Mouse (Mus musculus) layer of hippocampus, postnatal 36 days (tissue): ENCODE data around the gene Nr4a3. TPM values are rescaled to one million over a fixed set of nuclear protein-coding genes. Genes with fewer than 3 reads are reported as not detected.

ENCODE experiments used
- DNase-seq, 2 experiments: peaks; one replicate each; pipeline ENCODE4 v3.0.0; 2022
- total RNA-seq, 2 experiments: library from RNA; stranded (reverse); gene quantifications; 2 replicates each; pipeline ENCODE4 v1.2.3; 2021

Nr4a3 gene
- total RNA-seq, 2 experiments from 2014 or later: 61.9 to 74.0 TPM

DNA sequence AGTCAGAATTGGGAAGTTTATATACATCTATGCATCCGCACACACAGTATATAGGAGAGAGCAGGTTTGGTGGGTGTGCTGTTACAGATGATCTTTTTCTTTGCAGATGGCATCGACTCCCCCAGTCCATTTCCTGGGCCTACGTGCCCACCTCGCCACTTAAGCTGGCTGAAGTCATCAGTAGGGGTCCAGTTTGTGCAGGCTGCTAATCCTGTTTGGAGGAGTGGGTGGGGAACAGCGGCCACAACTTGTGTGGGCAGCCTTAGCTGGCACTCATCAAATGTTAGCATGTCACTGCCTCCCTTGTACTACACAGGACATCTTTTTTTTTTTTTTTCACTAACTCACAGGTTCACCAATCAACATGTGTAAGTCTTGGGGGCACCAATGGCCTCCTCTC, 5.5 kb downstream of the Nr4a3 start:
- no peak for DNase-seq

DNA sequence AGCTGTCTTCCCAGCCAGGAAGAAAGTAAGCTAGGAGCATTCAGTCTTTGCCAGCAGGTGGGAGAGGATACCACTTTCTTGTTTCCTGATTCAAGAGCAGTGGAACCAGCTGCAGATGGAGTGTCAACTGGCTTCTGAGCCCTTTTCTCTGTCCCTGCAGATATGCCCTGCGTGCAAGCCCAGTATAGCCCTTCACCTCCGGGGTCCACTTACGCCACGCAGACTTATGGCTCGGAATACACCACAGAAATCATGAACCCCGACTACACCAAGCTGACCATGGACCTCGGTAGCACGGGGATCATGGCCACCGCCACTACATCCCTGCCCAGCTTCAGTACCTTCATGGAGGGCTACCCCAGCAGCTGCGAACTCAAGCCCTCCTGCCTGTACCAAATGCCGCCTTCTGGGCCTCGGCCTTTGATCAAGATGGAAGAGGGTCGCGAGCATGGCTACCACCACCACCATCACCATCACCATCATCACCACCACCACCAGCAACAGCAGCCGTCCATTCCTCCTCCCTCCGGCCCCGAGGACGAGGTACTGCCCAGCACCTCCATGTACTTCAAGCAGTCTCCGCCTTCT, 6.2 kb downstream of the Nr4a3 start:
- DNase-seq: no peak

DNA sequence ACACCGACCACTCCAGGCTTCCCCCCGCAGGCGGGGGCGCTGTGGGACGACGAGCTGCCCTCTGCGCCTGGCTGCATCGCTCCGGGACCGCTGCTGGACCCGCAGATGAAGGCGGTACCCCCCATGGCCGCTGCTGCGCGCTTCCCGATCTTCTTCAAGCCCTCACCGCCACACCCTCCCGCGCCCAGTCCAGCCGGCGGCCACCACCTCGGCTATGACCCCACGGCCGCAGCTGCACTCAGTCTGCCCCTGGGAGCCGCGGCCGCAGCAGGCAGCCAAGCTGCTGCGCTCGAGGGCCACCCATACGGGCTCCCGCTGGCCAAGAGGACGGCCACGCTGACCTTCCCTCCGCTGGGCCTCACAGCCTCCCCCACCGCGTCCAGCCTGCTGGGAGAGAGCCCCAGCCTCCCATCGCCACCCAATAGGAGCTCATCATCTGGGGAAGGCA, 6.7 kb downstream of the Nr4a3 start:
- no peak for DNase-seq

DNA sequence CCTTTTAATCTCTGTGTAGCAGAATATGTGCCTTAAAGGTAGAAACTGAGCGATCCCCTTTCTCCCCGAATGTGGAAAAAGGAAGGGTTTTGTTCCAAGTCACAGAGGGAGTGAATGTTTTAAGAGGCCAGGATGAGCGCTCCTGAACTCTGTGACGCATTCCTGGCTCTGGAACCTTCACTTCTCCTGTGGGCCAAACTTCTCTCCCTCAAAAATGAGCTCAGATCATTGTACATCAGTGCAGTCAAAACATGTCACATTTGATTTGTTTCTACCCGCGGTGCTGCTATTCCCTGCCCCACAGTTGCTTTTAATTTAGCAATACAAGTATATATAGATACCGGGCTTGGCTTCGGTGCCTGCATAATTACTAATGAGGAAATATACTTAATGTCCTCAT, 16.8 kb downstream of the Nr4a3 start:
- DNase-seq: no peak

DNA sequence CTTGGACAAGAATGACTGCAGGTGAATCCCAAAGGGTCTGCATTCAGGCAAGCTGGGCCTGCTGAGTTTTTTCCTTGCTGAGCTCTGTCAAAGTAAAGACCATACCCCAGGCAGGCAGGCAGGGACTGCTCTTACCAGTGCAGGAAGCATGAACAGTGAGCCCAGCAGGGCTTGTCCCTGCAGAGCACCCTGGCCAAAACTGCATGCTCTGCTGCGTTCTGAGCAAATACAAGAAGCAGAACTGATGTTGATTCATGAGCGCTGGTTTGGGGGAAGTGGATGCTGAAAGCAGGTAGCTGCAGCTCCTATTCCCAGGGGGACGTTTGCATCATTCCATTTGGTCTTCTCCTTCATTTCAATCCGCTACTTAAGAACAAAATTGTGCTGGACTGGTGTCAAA, 19.4 kb downstream of the Nr4a3 start:
- no peak for DNase-seq

DNA sequence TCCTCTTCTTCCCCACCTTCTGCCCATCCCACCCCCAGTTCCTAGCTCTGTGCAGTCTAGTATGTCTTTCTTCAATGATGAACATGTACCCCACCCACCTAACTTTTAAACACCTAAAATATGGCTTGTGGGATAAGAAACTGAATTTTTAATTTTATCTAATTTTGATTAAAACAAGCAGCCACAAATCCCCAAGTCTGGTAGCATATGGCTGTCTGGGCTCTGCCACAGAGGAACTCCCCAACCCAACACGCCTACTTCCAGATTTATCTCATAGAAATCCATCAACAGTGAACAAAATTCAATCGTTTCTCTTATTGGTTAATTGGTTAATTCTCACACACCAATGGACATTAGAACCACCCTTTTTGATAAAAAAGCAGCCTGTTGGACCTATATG, 21.7 kb downstream of the Nr4a3 start:
- no peak for DNase-seq

DNA sequence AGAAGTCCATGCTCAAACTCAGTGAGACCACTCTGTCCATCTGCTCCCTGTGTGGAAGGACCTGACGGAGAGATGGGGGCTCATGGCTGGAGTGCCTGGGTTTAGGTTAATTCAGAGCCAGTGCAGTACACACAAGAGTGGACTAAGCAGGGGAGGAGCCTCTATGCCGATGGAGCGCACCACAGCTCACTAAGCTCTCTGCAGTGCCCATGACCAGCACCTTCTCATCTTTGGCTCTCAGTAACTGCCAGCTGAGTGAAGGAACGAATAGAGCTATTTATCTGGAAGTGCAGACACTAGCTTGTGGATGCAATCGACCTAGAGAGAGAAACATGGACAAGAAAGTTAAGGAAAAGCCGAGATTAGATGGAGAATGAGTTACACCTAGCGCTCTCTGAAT, 24.2 kb downstream of the Nr4a3 start:
- DNase-seq: no peak

DNA sequence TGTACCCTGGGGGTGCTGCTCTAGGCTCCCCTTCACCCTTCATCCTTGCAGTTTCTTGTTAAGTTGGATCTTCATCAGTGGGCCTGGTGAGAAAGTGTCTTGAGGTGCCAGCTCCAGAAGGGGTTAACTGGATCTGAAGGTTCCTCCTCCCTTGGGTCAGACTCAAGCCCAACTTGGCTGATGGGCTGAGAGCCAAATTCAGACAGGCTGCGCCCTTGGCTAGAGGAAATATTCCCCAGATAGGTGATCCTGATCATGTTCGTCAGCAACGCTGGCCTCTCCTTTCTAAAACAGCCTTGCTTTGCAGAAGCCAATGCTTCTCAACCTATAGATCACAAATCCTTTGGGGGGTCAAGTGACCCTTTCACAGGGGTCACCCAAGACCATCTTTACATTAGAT, 27.1 kb downstream of the Nr4a3 start:
- DNase-seq: no peak

DNA sequence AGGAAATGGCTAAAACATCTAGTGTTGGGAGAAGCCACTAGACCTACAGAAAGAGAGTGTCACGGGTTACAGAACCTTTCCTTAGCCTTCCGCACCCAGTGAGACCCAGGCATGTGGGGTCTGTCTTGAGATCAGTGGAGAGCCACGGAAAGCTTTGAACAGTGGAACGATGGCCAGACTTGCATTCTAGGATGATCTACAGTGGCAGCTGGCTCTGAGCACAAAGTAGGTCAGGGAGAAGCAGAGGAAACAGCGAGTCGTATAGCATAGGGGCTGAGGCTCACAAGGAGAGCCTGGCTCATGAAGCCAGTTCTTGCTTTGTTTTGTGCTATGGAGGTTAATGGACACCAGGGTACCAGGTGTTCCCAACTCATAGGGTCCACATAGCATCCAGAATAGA, 28.4 kb downstream of the Nr4a3 start:
- DNase-seq: no peak

DNA sequence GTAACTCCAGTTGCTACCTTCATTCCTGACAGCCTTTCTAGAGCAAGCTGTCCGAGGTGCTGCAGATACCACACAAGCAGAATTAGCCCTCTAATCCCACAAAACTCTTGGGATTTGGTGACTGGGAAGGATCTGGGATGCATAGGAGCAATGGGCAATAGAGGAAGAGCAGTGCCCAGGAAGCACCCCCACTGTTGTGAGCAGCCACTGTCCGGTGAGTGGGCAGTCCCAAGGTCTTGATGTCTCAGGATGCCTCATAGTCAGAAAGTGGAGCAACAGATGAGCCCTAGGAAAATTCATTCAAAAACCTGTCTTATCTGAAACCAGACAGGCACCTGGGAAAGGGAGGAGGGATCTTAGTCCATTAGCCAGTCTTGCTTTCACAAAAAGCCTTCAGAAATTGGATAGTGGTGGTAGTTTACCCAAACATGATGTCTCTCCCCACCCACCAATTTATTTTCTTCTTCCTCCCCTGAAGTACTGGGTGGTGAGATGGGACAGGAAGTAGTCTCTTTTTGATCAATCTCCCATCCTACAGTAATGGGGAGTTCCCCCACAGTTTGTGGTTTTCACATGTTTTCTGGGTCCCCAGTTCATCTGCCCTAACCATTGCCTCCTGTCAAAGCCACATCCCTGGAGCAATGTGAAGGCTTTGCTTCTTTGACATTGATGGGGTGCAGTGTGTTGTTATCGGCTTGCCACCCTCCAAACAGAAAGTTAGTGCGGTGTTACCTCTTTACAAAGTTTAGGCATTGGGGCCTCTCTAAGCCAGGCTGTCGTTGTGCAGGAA, 29.7 kb downstream of the Nr4a3 start:
- no peak for DNase-seq

DNA sequence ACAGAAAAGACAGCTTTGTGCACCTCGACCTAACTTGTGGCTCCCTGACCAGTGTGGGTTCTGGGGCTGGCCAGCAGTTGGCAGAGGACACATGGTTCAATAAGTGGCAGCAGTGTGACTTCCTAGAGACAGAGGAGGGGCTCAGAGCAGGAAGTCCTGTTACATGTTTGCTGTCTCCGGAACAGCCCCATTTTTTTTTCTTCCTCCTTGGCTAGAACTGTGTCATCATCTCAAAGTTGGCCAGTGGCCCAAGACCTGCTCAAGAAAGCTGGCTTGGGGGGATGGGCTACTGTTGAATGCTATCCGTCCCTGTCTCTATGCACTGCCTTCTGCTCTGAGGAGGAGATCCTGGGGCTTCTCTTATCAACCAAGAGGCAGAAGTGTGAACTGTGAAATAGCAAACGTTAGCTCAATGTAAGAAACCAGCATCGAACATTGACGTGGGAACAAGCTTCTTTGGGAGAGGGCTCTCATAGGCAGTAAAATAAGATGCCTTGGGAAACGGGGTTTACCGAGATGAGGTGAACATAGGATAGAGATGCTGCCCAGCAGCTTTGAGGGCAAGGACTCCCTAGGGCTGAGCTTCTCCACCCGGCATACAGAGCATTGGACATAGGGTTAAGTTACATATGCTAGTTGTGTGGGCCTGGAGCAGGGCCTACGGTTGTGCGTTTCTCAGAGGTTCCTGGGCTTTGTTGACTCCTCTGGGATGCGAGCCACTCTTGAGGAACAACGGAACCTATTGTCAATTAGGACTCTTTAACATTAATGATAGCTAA, 31.9 kb downstream of the Nr4a3 start:
- DNase-seq: peak in 1 of 2 experiments; percentile 18

DNA sequence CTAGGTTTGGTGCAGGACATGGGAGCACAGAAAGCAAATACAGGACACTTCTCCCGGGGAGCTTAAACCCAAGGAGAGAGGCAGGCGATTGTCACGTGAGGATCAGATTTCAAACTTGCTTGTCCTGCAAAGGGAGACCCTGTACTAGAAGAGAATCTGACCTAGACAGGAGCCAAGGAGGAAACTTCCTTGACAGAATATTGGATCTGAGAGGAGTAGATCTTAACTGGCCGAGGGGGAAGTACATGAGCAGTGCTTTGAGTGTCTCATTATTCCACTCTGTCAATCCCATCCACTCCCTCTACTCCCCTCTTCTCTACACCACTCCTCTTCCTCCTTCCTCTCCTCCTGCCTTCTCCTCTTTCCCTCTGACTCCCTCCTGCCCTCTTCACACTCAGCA, 33.3 kb downstream of the Nr4a3 start:
- no peak for DNase-seq

DNA sequence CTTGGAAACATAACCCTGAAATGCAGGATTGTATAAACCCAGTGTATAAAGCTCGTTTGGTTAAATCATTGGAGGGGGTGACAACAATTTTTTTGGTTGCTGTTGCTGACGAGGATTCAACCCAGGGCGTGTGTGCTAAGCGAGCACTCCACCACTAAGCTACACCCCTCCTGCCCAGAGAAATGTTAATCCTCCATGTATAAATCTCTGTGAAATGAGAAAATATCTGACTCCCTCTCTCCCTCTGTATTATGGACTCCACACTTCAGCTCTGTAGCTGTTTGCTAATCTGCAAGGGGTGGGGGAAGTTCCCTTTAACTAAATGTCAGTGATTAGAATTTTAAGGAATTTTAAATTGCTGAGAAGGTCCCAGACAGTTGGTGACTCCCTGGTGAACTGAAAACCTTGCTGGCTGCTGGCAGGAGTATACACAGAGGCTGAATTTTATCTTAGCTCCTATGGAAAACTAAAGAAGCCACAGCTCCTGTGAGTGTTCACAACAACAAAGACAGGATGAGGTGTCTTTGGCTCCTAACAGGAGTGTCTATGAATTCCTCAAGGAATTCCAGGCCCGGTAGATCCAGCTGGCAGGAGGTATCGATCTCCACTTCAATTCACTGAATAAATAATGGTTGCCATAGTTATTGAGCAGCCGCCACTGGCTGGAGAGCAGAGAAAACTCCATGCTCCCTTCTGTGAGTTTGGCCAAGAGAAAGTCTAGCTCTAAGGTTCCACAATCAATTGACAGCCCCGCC, 34.5 kb downstream of the Nr4a3 start:
- no peak for DNase-seq

DNA sequence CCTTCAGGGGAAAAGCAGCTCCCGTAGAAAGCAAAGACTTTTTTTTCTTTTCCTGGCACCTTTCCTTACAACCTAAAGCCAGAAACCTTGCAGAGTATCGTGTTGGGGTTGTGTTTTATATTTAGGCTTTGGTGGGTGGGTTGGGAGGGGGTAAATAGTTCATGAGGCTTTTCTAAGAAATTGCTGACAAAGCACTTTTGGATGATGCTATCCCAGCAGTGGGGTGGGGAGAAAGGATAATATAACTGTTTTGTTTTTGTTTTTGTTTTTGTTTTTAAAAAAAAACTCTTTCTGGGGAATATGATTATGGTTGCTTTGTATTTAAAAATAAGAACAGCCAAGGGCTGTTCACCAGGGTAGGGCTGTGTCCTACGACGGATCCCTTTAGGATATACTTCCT, 38.5 kb downstream of the Nr4a3 start:
- no peak for DNase-seq

DNA sequence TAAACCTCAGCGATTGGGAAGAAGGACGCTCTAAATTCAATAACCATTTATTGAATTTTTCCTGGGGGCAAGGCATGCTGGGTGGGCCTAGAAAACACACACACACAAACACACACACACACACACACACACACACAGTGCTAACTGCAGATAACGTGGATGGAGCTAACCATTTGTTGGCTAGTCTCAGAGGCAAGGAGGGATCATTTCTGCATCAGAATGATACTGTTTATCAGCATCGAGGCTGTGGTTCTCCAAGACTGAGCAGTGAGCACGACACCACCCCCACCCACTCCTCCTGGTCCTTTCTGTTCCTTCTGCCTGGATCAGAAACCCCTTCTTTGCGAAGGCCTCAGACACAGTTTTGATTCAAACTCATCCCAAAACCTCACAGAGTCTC, 41.7 kb downstream of the Nr4a3 start:
- DNase-seq: no peak

DNA sequence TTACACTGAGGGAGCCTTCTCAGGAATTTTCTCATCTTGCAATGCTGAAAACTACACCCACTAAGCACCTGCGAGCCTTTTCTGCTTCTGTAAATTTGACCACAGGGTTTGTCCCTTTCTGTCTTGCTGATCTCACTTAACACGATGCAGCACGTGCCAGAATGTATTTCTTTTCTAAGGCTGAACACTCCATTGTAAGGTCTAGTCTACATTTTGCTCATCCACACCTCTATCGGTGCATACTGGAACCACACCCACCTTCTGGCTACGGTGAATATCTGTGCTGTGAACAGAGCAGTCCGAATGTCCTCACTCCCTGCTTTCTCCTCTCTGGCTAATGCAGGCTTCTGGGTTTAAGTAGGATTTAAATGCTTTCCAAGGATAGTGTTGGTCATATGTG, 42.5 kb downstream of the Nr4a3 start:
- no peak for DNase-seq

DNA sequence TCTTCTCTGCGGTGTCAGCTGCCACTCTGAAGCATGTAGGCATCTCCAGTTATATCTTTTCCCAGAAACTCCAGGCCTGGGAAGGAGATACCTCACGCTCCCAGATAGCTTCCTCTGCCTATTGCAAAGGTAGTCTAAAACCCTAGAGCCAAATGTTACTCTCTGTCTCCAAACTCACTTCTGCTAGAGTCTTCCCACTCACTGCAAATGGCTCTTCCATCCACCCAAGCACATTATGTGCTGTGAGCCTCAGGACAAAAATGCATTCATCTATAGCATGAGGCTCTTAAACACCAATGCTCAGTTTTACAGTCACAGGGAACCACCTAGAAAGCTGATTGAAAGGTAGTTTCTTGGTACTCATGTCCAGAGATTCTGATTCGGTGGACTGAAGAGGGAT, 48.3 kb downstream of the Nr4a3 start:
- no peak for DNase-seq

DNA sequence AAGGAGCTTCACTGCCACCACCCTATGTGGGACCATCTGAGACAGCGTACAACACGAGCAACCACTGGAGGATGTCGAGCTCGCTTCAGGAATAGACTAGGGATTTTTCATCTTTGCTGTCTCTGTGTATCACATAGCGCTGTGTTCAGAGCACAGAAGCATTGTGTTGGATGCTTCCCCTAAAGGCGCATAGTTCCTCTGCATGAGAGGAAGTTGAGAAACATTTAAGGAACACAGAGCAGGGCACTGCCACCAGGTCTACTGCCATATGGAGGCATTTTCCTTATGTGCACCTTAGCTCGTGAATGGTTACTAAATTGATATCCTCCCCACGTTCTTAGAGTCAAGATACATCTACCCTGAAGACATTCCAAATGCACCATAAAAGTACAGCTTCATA, 55.3 kb downstream of the Nr4a3 start:
- no peak for DNase-seq

DNA sequence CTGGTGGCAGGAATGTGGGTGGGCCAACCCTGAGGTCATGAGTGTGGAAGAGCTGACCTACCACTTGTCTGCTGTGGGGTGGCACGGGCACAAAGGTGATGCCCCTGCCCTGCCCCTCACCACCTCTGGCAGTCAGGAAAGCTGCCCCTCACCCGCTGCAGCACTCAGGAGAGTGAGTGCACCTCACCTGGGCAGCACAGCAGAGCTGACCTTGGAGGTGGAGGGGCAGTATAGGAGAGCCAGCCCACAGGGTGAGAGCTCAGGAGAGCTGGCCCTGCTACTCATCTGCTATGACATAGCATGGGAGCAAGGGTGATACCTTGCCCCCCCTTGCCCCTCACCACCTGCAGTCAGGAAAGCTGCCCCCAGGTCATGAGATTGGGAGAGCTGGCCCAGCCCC, 57.0 kb downstream of the Nr4a3 start:
- no peak for DNase-seq

DNA sequence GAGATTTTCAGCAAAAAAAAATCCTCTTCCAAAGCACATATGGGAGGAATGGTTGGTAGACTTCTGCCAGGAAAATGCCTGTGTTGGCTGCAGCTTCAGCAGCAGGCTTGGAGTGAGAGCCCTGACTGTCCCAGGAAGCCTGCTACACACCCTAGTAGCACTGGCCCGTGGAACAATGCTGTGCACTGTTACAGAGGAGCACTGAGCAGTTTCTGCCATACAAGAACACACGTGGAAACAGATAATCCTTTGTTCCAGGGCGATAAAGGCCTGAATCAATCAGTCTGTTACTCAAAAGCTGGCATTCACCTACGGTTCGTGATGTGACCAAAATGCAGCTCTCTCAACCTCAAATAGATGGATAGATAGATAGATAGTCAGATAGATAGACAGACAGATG, 60.4 kb downstream of the Nr4a3 start:
- no peak for DNase-seq

DNA sequence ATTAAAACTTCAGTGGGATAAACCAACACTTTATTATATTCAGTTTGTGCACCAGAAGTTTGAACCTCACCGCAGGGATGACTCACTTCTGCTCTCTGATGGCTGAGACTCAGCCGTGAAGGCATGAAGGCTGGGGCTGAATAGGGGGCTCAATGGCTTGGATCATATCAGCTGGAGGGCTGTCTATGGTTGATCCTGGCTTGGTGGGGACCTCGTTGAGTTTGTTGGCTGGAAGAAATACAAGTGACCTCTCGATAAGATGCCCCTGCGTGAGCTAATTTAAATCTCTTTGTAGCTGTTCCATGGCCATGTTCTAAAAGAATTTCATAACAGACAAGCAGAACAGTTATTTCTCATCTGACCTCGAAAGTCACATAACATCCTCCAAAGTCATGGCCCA, 62.1 kb downstream of the Nr4a3 start:
- no peak for DNase-seq

DNA sequence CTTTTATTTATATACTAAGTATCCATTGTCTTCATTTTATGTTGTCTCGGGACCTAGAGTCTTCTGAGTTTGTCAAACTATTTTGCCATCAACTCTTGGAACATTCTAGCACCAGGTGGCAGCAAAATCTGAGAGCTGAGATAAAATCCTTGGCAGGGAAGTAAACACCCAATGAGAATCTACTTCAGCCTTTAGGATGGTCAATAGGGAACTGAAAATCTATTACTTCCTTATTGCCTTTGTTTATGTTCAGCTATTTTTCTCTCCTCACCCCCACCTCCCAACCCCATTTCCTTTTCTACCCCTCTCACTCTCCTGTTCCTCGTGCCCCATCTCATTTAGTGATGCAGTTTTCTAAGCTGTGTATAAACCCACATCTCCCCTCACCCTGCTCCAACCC, 63.6 kb downstream of the Nr4a3 start:
- DNase-seq: no peak

DNA sequence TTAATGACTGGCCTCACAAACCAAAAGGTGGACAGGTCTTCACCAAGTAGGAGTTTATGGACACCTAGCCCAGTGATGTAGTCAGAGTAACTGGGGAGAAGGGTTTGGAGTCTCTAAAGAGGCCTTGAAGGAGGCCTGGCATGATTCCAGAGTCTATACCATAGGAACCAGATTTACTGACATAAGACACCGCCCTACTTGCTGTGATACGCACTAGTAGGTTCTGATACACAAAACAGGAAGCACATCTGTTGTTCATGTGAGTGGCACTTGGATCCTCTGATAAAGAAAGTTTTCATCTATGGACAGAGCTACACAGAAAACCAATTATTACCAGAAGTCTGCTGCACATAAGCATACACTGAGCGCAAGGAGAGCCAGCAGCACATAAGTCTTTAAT, 65.4 kb downstream of the Nr4a3 start:
- DNase-seq: no peak
